Mouse (Mus musculus) layer of hippocampus, postnatal 25 days (tissue): ENCODE results near the gene Tspan2. TPM values are rescaled to one million over a fixed set of nuclear protein-coding genes. Genes with fewer than 3 reads are reported as not detected.

Experiments used
- DNase-seq, 2 experiments: peaks; one replicate each; pipeline ENCODE4 v3.0.0; 2022; ENCODE audit warnings: mixed read lengths in 2 of 2, low spot score in 1 of 2; ENCODE audit errors: extremely low spot score in 1 of 2
- total RNA-seq, 2 experiments: library from RNA; stranded (reverse); gene quantifications; 2 replicates each; pipeline ENCODE4 v1.2.3; 2021

The Tspan2 gene
- total RNA-seq, 2 experiments from 2014 or later: 160 to 197 TPM

GRCm38 (mm10) chr3:102762388-102762787 is 28.1 kb downstream of the Tspan2 start:
- DNase-seq: no peak

GRCm38 (mm10) chr3:102763713-102764400 is 29.5 kb downstream of the Tspan2 start:
- DNase-seq: no peak

GRCm38 (mm10) chr3:102764850-102765249 is 30.5 kb downstream of the Tspan2 start:
- no peak for DNase-seq

GRCm38 (mm10) chr3:102773018-102773417 is 38.7 kb downstream of the Tspan2 start:
- no peak for DNase-seq

GRCm38 (mm10) chr3:102782618-102783017 is 48.3 kb downstream of the Tspan2 start, which contains the start of gene Tshb:
Gene Tshb (minus strand): TSS chr3:102782718.
- DNase-seq: no peak

GRCm38 (mm10) chr3:102787369-102787768 is 53.0 kb downstream of the Tspan2 start:
- DNase-seq: no peak

GRCm38 (mm10) chr3:102803937-102804336 is 69.6 kb downstream of the Tspan2 start:
- peak; percentile 55 to 96 for DNase-seq

- DNase-seq: no peak
Observed at GRCm38 (mm10) chr3:102842386-102842785, 108.1 kb downstream of the Tspan2 start.

GRCm38 (mm10) chr3:102848661-102849060 is 114.3 kb downstream of the Tspan2 start:
- DNase-seq: no peak

Other genes starting within 250 kb of the Tspan2 start
- not detected for gene Tshb, start 48.2 kb downstream of the Tspan2 start, total RNA-seq
- not detected for gene Sycp1, start 201.6 kb downstream of the Tspan2 start, total RNA-seq
- not detected for gene Nr1h5, start 229.6 kb downstream of the Tspan2 start, total RNA-seq